Mouse (Mus musculus) adrenal gland, postnatal 25 days (tissue): ENCODE data around the gene Fastkd1. TPM values are rescaled to one million over a fixed set of nuclear protein-coding genes. Genes with fewer than 3 reads are reported as not detected.
A peak's percentile ranks its signal among the peaks of the same experiment; 100 is the strongest.
"Not testable (repeated sequence)": the region's sequence is repeated elsewhere in the genome, so short reads cannot be mapped to it uniquely, and the experiment has no call there.

Experiments used
- DNase-seq: peaks from one replicate; pipeline ENCODE4 v3.0.0; 2021; ENCODE audit warnings: mixed read lengths
- long read RNA-seq: library from polyadenylated mRNA; stranded (forward); transcript quantifications from one replicate; pipeline ENCODE4 v2.0.0, GENCODE M21; 2021
- total RNA-seq: library from RNA; stranded (reverse); gene quantifications from 2 replicates; pipeline ENCODE4 v1.2.3, GENCODE M21; 2021

Fastkd1 gene
- total RNA-seq, result 27.7 and 28.1 TPM in 2 replicates
- long read RNA-seq, partial matches to known transcripts, result 2 of 7 reads
- long read RNA-seq, other reads (novel, unspliced or antisense), result 2 of 7 reads

- peak; percentile 81 for DNase-seq
Measured at GRCm38 (mm10) chr2:69712981-69713625, at the start of gene Fastkd1. Gene Fastkd1, minus strand, starts transcription at chr2:69713516.

DNA sequence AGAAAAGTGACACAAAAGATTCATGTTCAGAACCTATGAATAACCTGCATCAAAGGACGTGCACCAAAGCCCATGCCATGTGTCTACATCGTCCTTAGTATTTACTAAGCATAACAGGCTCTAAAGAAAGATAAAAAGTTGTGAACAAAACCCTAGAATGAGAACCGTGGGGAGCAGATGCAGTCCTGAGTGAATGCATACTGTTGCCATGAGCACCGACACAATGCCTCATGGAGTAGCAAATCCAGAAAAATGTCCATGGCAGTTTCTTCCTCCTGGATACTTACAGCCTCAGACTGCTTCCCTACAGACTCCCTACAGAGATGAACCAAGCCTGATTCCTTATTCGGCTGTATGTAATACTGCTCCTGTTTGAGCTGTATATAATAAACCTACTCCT lies 47.7 kb upstream of the Fastkd1 start:
- DNase-seq, result no peak

DNA sequence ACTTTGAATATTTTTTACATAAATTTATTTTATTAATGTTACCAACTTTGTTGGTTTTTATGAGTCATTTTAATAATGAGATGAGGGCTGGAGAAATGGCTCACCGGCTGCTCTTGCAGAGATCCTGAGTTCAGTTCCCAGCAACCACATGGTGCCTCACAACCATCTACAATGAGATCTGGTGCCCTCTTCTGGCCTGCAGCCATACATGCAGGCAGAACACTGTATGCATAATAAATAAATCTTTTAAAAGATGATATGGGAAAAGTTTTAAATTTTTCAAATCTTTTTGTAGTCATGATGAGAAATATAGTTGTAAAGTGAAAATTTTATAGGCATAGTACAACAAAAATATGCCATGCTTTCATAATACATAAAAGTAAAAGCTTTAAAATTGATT lies 31.8 kb upstream of the Fastkd1 start:
- no peak for DNase-seq

DNA sequence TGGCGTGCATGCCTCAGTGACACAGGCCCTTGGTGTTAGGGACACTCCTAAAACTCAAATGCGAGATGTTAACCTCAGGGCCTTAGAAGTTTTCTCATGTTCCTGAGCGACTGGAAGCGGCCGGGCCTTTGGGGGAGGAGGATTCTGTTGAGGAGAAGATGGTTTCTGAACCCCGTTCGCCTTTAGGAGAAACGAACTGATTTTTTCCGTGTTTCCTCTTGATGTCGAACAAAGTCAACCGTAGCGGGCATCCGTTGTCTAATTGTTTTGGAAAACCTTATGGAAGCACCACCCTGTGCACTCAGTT lies 10.2 kb upstream of the Fastkd1 start:
- no peak for DNase-seq

DNA sequence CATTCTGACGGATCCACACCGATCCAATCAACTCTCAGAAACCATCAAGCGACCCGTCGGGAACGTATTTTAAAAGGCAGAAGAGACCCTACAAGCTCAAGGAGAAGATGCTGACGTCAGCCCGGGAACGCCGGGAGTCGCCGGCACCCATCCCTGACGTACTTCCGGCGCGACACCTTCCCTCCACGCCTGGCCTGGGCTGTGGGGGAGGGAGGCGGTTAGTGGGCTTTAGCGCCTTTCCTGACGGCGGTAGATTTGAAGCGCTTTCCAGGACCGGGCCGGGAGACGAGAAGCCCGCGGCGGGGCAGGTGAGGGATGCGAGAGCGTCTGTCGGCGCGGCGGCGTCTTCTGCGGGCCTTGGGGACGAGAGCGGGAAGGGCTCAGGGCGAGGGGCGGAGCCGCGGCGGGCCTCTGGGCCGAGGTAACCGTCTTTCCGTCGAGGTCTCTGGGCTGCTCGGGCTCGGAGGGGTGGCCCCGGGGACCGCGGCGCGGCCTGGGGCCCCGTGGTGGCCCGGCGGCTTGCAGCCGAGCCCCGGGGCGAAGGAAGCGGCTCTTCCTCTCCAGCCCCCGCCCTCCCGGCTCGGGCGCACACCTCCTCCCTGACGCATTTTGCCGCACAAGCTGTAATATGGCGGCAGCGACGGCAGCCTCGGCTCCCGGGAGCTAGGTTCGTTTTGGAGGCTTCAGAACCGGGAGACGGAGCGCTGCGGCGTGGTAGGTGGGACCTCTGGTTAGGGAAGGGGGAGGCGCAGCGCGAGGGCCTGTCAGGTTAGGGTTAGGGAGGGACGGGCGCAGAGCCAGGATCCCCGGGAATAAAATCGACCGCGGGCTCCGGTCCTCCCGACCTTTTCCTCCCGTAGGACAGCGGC lies 9.6 kb upstream of the Fastkd1 start:
- peak; percentile 94 for DNase-seq

DNA sequence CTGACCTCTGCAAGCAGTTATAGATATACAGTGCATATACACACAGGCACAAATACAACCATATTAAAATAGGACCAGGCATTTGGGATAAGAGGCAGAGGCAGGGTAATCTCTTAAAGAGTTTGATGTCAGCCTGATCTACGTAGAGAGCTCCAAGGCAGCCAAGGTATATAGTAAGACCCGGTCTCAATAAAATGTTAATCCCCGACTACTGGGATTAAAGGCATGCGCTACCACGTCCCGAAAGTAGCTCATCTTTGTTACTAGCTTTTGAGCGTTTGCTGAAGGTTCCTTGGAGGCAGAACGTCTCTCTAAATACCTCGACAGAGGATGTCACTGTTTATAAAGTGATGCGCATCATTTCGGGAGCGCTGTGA lies 8.9 kb upstream of the Fastkd1 start, which contains the start of gene Ppig:
Gene Ppig (plus strand): TSS at position 273 of the 377 bp plus-strand sequence.
- DNase-seq, result no peak

GRCm38 (mm10) chr2:69719121-69719520 lies 5.8 kb upstream of the Fastkd1 start:
- DNase-seq, result peak; percentile 34

DNA sequence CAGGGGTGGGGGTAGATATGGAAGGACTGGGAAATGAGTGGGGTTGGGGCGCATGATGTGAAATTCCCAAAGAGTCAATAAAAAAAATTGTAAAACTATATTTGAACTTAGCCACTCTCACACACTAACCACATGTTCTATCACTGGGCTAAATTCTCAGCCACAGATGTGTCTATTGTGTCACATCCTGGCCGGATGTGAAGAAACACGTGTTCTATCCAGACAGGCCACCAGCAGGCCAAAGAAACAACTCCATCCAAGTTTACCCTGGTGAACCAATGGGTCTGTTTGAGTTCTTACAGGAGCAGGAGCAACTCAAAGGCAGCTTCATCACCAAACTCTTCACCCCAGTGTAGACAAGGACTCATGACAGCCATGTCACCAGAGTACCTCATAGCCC lies 3.2 kb upstream of the Fastkd1 start:
- DNase-seq, result no peak

- DNase-seq, result peak; percentile 17
Measured at GRCm38 (mm10) chr2:69714126-69714525, 810 bp upstream of the Fastkd1 start.

DNA sequence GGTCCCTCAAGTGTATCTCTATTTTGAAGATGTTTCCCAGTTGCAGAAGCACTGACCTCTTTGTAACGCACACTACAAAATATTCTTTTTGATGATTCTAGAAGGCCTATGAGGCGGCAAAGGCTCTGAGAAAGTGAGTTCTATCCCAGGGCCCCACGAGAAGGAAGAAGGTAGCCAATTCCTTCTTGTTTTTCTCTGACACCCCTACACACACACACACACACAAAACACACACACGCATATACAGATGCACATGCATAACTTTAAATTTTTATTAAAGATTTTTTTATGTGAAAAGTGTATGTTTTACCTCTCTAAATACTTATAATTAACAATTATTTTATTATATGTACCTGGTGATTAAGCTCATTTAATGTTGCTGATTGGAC lies 304 bp upstream of the Fastkd1 start:
- no peak for DNase-seq

GRCm38 (mm10) chr2:69712171-69712570 lies 1.1 kb downstream of the Fastkd1 start:
- DNase-seq, result no peak

- DNase-seq, result no peak
Measured at GRCm38 (mm10) chr2:69700446-69700845, 12.9 kb downstream of the Fastkd1 start.

DNA sequence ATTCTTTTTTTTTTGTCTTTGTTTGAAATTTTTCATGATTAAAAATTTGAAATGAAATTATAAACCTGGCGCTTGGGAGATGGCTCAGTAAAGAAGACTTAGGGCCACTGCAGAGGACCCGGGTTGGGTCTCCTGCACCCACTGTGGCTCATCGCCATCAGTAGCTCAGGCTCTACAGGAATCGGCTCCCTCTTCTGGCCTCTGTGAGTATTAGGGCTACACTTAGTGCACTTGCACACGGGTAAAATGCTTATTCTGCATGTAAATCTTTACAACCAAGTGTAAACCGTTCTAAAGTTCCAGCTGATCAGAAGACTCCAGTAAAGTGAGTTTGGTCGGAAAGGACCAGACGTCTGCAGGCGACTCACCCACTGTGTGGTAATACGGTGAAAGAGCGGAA lies 19.8 kb downstream of the Fastkd1 start:
- DNase-seq, result no peak

DNA sequence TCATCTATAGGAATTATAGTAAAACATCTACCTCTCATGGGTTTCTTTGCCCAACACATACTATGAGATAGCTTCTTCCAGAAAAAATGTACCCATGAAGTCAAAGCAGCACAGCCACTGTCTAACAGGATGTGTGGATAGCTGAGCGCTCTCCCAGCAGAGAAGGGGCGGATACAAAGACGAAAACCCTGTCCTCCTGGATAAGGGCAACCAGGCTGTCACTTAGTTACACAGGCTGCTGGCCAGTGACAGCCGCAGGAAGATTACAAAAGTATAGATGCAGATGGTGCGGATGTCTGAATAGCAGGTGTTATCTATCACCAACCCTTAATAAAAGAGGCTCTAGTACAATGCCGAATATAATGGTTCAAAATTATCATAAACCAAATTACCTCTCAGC lies 22.5 kb downstream of the Fastkd1 start:
- DNase-seq, result no peak

DNA sequence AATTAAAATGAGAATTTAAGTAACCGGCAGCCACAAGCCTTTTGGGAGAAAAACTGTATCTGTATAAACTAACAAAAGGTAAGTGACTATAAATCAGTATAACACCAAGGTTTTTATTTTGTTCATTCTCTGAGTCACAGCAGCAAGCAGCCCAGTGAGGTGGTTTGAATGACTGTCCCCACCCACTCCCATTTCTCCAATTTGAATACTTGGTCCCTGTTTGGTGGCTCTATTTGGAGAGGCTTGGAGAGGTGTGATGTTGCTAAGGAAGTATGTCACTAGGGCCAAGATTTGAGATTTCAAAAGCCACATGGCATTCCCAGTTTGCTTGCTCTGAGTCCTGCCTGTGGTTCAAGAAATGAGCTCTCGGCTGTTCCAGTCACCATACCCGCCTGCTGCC lies 23.1 kb downstream of the Fastkd1 start:
- no peak for DNase-seq

GRCm38 (mm10) chr2:69684488-69684887 lies 28.8 kb downstream of the Fastkd1 start:
- DNase-seq, result no peak

- DNase-seq, result no peak
Measured at GRCm38 (mm10) chr2:69683036-69683805, 30.1 kb downstream of the Fastkd1 start.

DNA sequence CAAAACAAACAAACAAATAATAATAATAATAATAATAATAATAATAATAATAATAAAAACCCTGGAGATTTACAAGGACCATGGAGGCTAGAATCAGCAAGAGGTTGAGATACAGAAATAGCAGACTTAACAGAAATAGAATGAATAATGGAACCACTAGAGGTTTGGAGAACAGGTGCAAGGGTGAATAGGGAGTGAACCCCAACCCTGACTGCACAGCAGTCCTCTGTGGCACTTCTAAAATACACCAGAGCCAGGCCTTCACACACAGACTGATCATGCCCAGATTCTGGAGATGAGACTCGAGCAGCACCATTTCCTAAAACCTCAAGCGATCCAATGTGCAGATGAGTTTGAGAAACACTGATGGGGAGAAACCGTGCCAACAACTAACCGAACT lies 31.4 kb downstream of the Fastkd1 start:
- DNase-seq, result no peak

GRCm38 (mm10) chr2:69679990-69680389 lies 33.3 kb downstream of the Fastkd1 start:
- DNase-seq, result peak; percentile 9

DNA sequence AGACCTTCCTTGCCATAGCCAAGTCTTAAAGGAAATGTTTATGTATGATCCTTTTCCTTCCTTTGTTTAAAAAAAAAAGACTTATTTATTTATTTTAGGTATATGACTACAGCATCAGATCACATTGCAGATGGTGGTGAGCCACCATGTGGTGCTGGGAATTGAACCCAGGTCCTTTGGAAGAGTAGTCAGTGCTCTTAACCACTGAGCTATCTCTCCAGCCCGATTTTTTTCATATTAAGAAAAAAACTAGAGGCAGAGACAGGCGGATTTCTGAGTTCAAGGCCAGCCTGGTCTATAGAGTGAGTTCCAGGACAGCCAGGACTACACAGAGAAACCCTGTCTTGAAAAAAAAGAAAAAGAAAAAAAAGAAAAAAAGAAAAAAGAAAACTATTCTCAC lies 36.1 kb downstream of the Fastkd1 start:
- not testable (repeated sequence) for DNase-seq

DNA sequence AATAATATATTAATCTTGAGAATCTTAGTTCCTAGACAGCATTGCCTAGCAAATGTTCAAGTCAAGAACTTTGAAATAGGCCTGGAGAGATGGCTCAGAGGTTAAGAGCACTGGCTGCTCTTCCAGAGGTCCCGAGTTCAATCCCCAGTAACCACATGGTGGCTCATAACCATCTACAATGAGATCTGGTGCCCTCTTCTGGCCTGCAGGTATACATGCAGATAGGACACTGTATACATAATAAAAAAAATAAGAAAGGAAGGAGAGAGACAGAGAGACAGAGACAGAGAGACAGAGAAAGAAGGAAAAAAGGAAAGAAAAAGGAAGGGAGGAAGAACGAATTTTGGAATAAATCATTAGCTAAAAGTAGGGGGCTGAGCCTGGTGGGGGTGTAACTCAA lies 36.6 kb downstream of the Fastkd1 start:
- DNase-seq, result no peak

GRCm38 (mm10) chr2:69675266-69675665 lies 38.0 kb downstream of the Fastkd1 start:
- DNase-seq, result no peak

DNA sequence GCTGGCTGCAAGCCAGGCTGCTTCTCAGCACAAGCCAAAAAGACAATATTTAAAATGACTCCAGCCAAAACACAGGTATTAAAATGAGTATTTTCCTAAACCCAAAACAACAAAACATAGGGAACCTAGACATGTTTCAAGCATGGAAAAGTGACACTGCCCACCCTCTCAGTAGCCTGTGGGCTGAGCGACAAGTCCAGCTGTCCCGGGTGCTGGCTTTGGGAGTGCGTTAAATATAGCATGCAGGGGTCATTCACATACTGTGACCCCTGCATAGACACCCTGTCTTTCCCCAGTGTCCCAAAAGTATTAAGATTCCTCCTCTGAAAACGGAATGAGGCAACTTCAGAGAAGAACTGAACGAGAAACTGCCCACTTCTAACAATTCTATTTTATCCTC lies 39.6 kb downstream of the Fastkd1 start:
- DNase-seq, result no peak
